Mouse (Mus musculus) urinary bladder, postnatal 36 days (tissue): ENCODE results near the gene Gpc6.

Experiments
- DNase-seq, 2 experiments: peaks; one replicate each; pipeline ENCODE4 v3.0.0; 2022; ENCODE audit warnings: low spot score in 2 of 2, mixed read lengths in 1 of 2

Gpc6 gene

GRCm38 (mm10) chr14:117239694-117240427, 314.7 kb downstream of the Gpc6 start:
- DNase-seq, result no peak

GRCm38 (mm10) chr14:117245631-117246030, 320.5 kb downstream of the Gpc6 start:
- DNase-seq, result no peak

- no peak for DNase-seq
Observed at GRCm38 (mm10) chr14:117256192-117256591, 331.1 kb downstream of the Gpc6 start.

- DNase-seq, result no peak
Observed at GRCm38 (mm10) chr14:117265653-117266052, 340.5 kb downstream of the Gpc6 start.

GRCm38 (mm10) chr14:117267823-117268601, 342.9 kb downstream of the Gpc6 start:
- peak in 1 of 2 experiments; percentile 4 for DNase-seq

- no peak for DNase-seq
Observed at GRCm38 (mm10) chr14:117283631-117284030, 358.5 kb downstream of the Gpc6 start.

GRCm38 (mm10) chr14:117293746-117294145, 368.6 kb downstream of the Gpc6 start:
- no peak for DNase-seq

- no peak for DNase-seq
Observed at GRCm38 (mm10) chr14:117296207-117296838, 371.2 kb downstream of the Gpc6 start.

GRCm38 (mm10) chr14:117301019-117301418, 375.9 kb downstream of the Gpc6 start:
- no peak for DNase-seq

- DNase-seq, result no peak
Observed at GRCm38 (mm10) chr14:117303901-117304722, 379.0 kb downstream of the Gpc6 start.

- DNase-seq, result no peak
Observed at GRCm38 (mm10) chr14:117304723-117305010, 379.6 kb downstream of the Gpc6 start.

- DNase-seq, result no peak
Observed at GRCm38 (mm10) chr14:117309997-117310520, 384.9 kb downstream of the Gpc6 start.

- no peak for DNase-seq
Observed at GRCm38 (mm10) chr14:117324214-117324613, 399.1 kb downstream of the Gpc6 start.

GRCm38 (mm10) chr14:117332256-117332655, 407.1 kb downstream of the Gpc6 start:
- no peak for DNase-seq

GRCm38 (mm10) chr14:117337271-117337670, 412.2 kb downstream of the Gpc6 start:
- DNase-seq, result no peak

- no peak for DNase-seq
Observed at GRCm38 (mm10) chr14:117340549-117340948, 415.4 kb downstream of the Gpc6 start.

- DNase-seq, result no peak
Observed at GRCm38 (mm10) chr14:117344505-117344904, 419.4 kb downstream of the Gpc6 start.

GRCm38 (mm10) chr14:117346372-117346885, 421.3 kb downstream of the Gpc6 start:
- DNase-seq, result no peak

- DNase-seq, result no peak
Observed at GRCm38 (mm10) chr14:117351296-117351695, 426.2 kb downstream of the Gpc6 start.

GRCm38 (mm10) chr14:117361155-117361964, 436.2 kb downstream of the Gpc6 start:
- no peak for DNase-seq

- DNase-seq, result no peak
Observed at GRCm38 (mm10) chr14:117361965-117362309, 436.8 kb downstream of the Gpc6 start.
